Mouse (Mus musculus) limb, embryonic 13.5 days (tissue): ENCODE measurements at regions not wholly inside any gene's neighbourhood (a gene's known extent, or its start where the extent isn't known, plus 50 kb on each side); places are given as distances from the start of the nearest gene placed in this dataset.
"Not testable (repeated sequence)": the region's sequence is repeated elsewhere in the genome, so short reads cannot be mapped to it uniquely, and the experiment has no call there.

Source experiments
- ATAC-seq: fragments of 200-750 bp; cut with Nextera tagmentation; 2 replicates; pipeline ENCODE4 v1.8.0; 2017; ENCODE audit warnings: low read depth, moderate number of reproducible peaks, moderate TSS enrichment; ENCODE audit not compliant: low FRiP score
- H3K27ac ChIP-seq: fragments of 300-500 bp; sonication (generic); 2 replicates; pipeline ENCODE4 v1.5.1; 2015; ENCODE audit warnings: inconsistent platforms, mild to moderate bottlenecking, moderate library complexity
- H3K27me3 ChIP-seq: fragments of 300-500 bp; sonication (generic); 2 replicates; pipeline ENCODE4 v1.6.1; 2015; ENCODE audit warnings: mild to moderate bottlenecking, inconsistent platforms
- H3K36me3 ChIP-seq: fragments of 300-500 bp; sonication (generic); 2 replicates; pipeline ENCODE4 v1.6.1; 2015; ENCODE audit warnings: inconsistent platforms, mild to moderate bottlenecking, moderate library complexity
- H3K4me1 ChIP-seq: fragments of 300-500 bp; sonication (generic); 2 replicates; pipeline ENCODE4 v1.6.1; 2015; ENCODE audit warnings: inconsistent platforms
- H3K4me2 ChIP-seq: fragments of 300-500 bp; sonication (generic); replicated peaks from 2 replicates; pipeline ENCODE4 v1.6.1; 2015; ENCODE audit warnings: inconsistent platforms, mild to moderate bottlenecking, moderate library complexity
- H3K4me3 ChIP-seq: fragments of 300-500 bp; sonication (generic); 2 replicates; pipeline ENCODE4 v1.5.1; 2015; ENCODE audit warnings: moderate library complexity, mild to moderate bottlenecking, inconsistent platforms
- H3K9ac ChIP-seq: fragments of 300-500 bp; sonication (generic); 2 replicates; pipeline ENCODE4 v1.6.1; 2015; ENCODE audit warnings: mild to moderate bottlenecking, inconsistent platforms
- H3K9me3 ChIP-seq: fragments of 300-500 bp; sonication (generic); 2 replicates; pipeline ENCODE4 v1.6.1; 2016; ENCODE audit warnings: inconsistent platforms
- WGBS: fragments of 180-500 bp; shearing (Covaris S2); methylation state at CpG from one replicate; pipeline ENCODE4 v1.1.7; 2015; 5-methylcytosine and 5-hydroxymethylcytosine counted together

DNA sequence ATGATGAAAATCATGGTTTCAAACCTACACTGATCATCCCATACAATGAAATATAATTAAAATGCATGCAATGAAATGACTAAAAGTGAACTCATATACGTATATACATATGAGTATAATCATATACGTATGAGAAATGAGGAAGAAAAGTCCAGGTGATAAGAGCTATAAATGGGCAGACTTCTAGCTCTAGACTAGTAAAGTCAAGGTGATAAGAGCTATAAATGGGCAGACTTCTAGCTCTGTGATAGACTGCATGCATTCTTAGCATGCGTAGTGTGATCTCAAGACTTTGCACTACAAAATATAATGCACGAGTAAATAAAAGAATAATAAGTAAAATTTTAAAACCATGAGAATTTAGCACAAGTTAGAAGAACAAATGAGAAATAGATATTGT lies 606.2 kb upstream of the Gpc5 start:
- H3K27ac ChIP-seq = no peak overlapping the region
- no peak overlapping the region for H3K9ac ChIP-seq
- no peak overlapping the region for H3K4me2 ChIP-seq
- H3K4me1 ChIP-seq = no peaks in the 10 kb centered on the region
- 89% methylated on average over 4 of the region's 4 CpGs for WGBS
- no peak for ATAC-seq
- no peaks in the 10 kb centered on the region for H3K9me3 ChIP-seq
- H3K36me3 ChIP-seq = no peaks in the 10 kb centered on the region
- no peak overlapping the region for H3K4me3 ChIP-seq
- no peaks in the 10 kb centered on the region for H3K27me3 ChIP-seq

DNA sequence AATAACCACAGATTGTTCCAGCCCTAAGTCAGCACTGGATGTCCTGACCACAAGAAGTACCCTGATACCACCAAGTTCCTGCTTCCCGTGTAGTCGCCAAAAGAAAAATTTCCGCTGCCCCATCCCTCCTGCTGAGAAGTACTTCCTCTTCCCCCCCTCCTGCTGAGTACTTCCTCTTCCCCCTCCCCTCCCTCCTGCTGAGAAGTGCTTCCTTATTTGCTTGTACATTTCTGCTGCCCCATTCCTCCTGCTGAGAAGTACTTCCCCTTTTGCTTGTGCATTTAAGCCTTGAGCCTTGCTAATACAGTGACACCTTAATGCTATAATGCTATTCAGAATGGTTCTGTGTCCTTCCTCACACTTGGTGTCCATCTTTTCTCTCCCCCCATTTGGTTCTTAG lies 598.6 kb upstream of the Gpc5 start:
- H3K4me2 ChIP-seq, H3K9me3 ChIP-seq, H3K4me1 ChIP-seq, H3K9ac ChIP-seq, ATAC-seq, H3K4me3 ChIP-seq, H3K27me3 ChIP-seq, H3K36me3 ChIP-seq, H3K27ac ChIP-seq: not testable (repeated sequence)
- 91% methylated on average over 3 of the region's 3 CpGs for WGBS

DNA sequence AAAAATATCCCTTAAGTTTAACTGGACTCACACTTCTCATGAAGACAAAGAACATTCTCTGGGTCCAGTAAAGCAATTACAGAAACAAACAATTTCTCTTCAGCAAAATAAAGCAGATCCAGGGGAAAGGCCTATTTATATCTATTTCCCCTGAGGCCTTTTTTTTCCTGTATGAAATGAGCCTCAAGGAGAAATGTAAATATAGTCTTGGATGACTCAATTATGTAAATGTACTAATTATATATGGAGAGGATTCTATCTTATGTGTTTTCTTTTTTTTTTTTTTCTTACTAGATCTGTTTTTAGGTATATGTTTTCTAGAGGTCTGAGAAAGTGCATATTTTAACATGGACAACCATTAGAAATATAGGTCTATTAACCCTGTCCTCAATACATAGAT lies 587.0 kb upstream of the Gpc5 start:
- Histone ChIP-seq H3K4me1 (no peaks in the 10 kb centered on the region), H3K9ac (no peak overlapping the region), H3K27ac (no peak overlapping the region), H3K9me3 (no peaks in the 10 kb centered on the region), H3K4me2 (no peak overlapping the region), H3K4me3 (no peak overlapping the region), H3K36me3 (no peaks in the 10 kb centered on the region), H3K27me3 (no peaks in the 10 kb centered on the region)
- no peak for ATAC-seq

DNA sequence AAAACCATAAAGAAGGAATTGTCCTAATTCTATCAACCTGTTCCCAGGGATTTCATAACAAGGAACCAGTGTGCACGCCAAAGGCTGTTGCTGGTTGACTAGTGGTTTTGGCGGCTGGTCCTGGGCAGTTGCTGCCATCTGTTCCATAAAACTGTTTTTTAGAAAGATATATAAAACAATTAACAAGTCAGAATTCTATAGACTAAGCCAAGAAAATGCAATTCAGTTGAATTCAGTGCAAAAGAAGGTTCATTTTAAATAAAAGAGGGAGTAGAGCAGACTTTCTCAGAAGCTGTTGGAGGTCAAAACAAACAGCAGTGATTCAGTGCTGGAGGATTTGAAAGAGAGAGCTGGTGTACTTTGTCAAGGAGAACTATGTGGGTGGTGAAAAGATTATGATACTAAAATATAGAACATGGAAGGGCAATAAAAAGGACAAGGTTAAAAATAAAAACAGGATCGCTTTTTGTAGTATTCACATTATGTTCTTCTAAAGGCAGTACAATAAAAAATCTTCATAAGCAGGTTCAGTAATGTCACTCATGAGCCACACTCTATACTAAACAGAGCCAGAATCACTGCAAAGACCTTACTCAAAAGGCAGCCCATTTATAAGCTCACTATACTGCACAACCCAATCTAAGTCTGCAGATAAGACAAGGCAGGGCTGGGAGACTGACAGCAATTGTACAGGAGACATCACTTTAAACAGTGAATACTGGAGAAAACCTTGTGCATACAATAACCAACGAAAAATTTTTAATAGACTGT lies 543.9 kb upstream of the Gpc5 start:
- 67% methylated on average over 4 of the region's 4 CpGs for WGBS
- H3K27ac ChIP-seq = no peak overlapping the region
- ATAC-seq = no peak
- H3K27me3 ChIP-seq = no peaks in the 10 kb centered on the region
- no peaks in the 10 kb centered on the region for H3K36me3 ChIP-seq
- no peak overlapping the region for H3K4me2 ChIP-seq
- H3K9ac ChIP-seq = no peak overlapping the region
- no peaks in the 10 kb centered on the region for H3K4me1 ChIP-seq
- H3K4me3 ChIP-seq = no peak overlapping the region
- H3K9me3 ChIP-seq = no peaks in the 10 kb centered on the region

DNA sequence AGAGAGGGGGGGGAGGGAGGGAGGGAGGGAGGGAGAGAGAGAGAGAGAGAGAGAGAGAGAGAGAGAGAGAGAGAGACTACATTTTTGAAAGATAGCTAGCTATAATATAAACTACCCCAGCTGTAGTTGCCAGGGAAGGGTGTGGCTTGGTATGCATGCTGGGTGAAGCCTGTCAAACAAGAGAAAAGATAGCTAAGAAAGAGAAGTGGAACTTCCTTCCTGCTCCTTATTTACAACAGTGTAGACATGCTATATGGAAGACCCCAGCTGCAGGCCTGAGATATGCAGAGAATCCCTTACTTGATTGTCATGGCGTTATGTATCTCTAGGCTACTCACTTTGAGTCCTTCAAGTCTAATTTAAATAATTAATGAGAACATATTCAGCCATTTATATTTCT lies 542.9 kb upstream of the Gpc5 start:
- Histone ChIP-seq H3K4me1 (no peaks in the 10 kb centered on the region), H3K36me3 (no peaks in the 10 kb centered on the region), H3K9ac (no peak overlapping the region), H3K9me3 (no peaks in the 10 kb centered on the region), H3K27ac (no peak overlapping the region), H3K4me3 (no peak overlapping the region), H3K4me2 (no peak overlapping the region), H3K27me3 (no peaks in the 10 kb centered on the region)
- ATAC-seq = no peak
- 96% methylated on average over 1 of the region's 1 CpGs for WGBS

DNA sequence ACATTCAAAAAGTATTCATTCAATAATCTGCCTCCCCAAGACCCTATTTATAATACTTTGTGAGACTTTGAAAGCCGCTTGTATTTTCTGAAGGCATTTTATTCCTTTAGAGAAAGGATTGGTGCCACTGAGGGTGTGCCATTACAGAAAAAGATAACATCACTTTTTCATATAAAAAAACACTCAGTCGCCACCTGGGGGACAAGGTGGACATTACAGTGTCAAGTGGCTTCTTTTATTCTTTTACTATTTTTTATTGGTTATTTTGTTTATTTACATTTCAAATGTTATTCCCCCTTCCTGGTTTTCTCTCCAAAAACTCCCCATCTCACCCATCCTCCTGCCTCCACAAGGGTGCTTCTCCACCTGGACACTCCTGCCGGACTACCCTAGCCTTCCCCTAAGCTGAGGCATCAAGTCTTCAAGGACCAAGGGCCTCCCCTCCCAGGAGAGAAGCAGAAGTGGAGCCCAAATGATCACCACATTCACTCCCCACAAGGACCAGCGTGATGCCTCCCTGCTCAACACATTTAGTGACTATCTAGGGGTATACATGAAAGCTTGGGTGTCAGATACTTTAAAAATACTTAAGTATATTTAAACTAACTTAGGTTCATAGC lies 525.5 kb upstream of the Gpc5 start:
- no peak for ATAC-seq
- Histone ChIP-seq H3K4me2 (no peak overlapping the region), H3K4me3 (no peak overlapping the region), H3K36me3 (no peaks in the 10 kb centered on the region), H3K9me3 (no peaks in the 10 kb centered on the region), H3K4me1 (no peaks in the 10 kb centered on the region), H3K9ac (no peak overlapping the region), H3K27me3 (no peaks in the 10 kb centered on the region), H3K27ac (no peak overlapping the region)
- WGBS = 52% methylated on average over 4 of the region's 4 CpGs

DNA sequence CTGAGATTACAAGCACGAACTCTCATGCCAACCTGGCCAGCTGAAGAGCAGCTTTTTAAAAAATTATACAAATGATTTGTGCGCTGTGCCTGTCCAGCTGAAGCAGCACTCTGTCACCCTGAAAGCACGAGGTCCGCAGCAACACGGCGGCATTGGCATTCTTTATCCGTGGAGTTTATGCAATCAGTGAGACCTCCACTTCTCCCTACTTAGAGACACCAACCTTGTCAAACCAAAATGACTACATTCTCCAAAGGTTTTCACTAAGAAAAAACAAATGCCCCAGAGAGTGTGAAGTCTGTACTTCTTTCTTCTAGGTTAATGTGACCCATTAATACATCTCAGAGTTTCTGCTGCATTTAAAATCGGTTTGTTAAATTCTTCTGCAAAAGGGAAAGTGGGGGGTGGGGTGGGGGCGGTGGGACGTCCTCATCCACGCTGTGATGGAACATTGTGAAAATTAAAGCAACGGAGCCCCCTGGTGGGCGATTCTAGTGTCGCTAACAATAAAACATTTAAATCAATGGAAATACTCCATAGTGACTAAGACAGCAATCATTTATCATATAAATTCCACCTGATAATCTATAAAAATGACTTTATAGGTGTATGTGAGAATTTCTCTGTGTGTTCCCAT lies 524.2 kb upstream of the Gpc5 start:
- no peak overlapping the region for H3K27ac ChIP-seq
- no peaks in the 10 kb centered on the region for H3K36me3 ChIP-seq
- H3K4me1 ChIP-seq = no peaks in the 10 kb centered on the region
- 0 out of 2 replicates have a peak overlapping the region, but pooled peaks have one; percentile 15 for H3K4me3 ChIP-seq
- H3K9me3 ChIP-seq = no peaks in the 10 kb centered on the region
- H3K9ac ChIP-seq = no peak overlapping the region
- H3K4me2 ChIP-seq = peak overlapping the region; percentile 51
- no peak for ATAC-seq
- WGBS = 23% methylated on average over 14 of the region's 14 CpGs
- H3K27me3 ChIP-seq = no peaks in the 10 kb centered on the region

DNA sequence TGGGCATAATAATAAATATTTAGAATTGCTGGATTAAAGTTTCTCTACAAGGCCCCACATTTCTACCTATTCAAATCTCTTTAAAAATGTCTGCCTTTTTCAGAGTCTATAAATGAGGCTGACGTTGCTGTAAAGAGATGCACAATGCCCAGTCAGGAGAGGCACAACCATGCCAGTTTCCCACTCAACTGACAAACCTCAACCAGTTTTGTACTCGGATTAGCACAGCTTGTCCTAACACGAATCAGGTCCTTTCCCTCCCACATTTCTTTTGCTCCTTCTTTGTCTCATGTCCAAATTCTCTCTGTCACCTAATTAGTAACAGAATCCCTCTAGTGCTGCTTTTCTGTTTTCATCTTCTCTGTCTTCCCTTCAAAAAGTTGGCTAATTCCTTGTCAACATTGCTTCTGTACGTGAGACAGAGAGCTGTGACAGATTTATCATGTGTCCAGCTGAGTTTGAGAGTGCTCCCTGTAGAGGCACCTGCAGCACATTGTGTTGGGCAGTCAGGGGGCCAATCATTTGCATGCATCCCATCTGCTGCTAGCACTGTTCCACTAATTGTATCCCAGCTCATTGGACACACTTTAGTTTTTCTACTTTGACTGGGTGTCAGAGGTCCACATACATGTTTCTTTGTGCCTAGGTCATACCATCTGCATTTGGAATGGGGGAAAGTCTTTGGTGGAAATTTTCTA lies 504.5 kb upstream of the Gpc5 start:
- no peak overlapping the region for H3K9ac ChIP-seq
- H3K27me3 ChIP-seq = no peaks in the 10 kb centered on the region
- ATAC-seq = no peak
- H3K9me3 ChIP-seq = no peaks in the 10 kb centered on the region
- WGBS = 22% methylated on average over 4 of the region's 4 CpGs
- H3K4me1 ChIP-seq = no peaks in the 10 kb centered on the region
- H3K36me3 ChIP-seq = no peaks in the 10 kb centered on the region
- H3K4me3 ChIP-seq = no peak overlapping the region
- no peak overlapping the region for H3K4me2 ChIP-seq
- H3K27ac ChIP-seq = no peak overlapping the region

DNA sequence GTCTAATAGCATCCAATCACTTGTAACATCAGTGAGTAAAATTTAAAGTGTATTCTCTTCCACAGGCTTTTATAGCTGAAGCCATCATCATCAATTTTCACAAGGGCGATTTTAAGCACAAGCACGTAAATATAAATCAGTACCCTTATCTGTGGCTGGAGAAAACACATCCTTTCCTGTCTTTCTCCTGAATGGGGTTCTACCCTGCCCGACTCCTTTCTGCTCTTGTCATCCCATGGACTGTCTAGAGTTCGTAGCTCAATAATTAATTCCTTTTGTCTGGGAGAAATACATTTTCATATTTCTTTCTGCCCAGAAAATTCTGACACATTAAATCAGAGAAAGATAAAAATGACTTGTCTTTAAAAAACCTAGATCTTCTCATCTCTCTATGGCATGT lies 482.7 kb upstream of the Gpc5 start:
- no peak for ATAC-seq
- H3K27ac ChIP-seq = no peak overlapping the region
- H3K4me3 ChIP-seq = no peak overlapping the region
- H3K36me3 ChIP-seq = no peaks in the 10 kb centered on the region
- no peaks in the 10 kb centered on the region for H3K4me1 ChIP-seq
- 72% methylated on average over 4 of the region's 4 CpGs for WGBS
- no peak overlapping the region for H3K9ac ChIP-seq
- H3K9me3 ChIP-seq = no peaks in the 10 kb centered on the region
- no peaks in the 10 kb centered on the region for H3K27me3 ChIP-seq
- no peak overlapping the region for H3K4me2 ChIP-seq

DNA sequence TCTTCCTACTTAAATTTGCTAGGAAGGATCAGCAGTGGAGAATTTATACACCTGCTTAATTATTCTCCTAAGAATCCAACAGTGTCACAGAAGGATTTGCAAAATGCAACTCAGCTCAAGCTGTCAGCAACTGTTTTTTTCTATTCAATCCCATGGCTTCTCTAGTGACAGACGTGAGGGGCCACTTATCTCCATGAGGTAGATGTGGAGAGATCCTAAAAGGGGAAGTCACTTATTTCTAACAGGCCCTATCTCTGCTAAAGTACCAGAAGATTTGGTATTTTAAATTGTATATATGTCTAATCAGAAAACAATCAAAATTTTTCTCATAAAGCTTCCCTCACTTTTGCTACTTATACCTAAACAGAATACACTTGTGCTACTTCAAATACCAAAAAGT lies 479.6 kb upstream of the Gpc5 start:
- Histone ChIP-seq H3K27me3 (no peaks in the 10 kb centered on the region), H3K36me3 (no peaks in the 10 kb centered on the region), H3K9ac (no peak overlapping the region), H3K4me3 (no peak overlapping the region), H3K27ac (no peak overlapping the region), H3K4me1 (no peaks in the 10 kb centered on the region), H3K9me3 (no peaks in the 10 kb centered on the region), H3K4me2 (no peak overlapping the region)
- 60% methylated on average over 1 of the region's 1 CpGs for WGBS
- no peak for ATAC-seq

DNA sequence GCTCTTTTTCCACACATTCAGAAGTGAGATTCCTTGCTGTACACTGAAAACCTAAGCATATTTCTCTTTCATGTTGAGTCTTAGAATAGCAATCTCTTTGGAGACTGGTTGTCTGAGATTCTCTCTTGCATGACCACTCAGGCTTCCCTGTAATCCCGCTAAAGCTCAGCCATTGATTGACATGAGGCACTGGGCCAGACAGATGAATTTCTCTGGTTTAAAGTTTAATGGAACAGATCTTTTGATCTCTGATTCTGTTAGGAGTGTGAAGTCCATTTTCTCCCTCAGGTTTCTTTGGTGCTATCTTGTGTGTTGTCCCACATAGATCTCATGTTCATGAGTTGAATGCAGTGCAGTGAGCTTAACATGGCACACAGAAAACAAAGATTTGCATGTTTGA lies 435.4 kb upstream of the Gpc5 start:
- ATAC-seq = no peak
- 88% methylated on average over 1 of the region's 1 CpGs for WGBS
- Histone ChIP-seq H3K4me1 (no peaks in the 10 kb centered on the region), H3K36me3 (no peaks in the 10 kb centered on the region), H3K27ac (no peak overlapping the region), H3K9me3 (no peaks in the 10 kb centered on the region), H3K4me3 (no peak overlapping the region), H3K27me3 (no peaks in the 10 kb centered on the region), H3K9ac (no peak overlapping the region), H3K4me2 (no peak overlapping the region)

DNA sequence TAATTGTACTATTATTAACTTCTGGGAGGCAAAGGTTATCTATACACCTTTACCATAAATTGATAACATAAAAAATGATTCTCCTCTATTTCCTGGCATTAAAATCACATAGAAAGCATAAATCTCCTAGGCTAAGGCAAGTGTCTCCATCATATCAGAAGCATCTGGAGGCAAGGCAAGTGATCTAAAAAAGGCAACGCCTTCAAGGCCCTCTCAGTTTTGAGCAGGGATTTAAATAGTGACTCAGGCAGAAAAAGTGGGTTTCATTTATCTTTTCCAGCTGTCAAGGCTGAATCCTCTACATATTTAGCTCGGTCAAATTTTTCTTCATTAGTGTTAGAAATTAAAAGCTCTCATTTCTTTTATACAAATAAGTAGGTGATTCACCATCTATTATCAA lies 430.0 kb upstream of the Gpc5 start:
- no peak for ATAC-seq
- H3K27me3 ChIP-seq = no peaks in the 10 kb centered on the region
- WGBS = 68% methylated on average over 2 of the region's 2 CpGs
- H3K4me2 ChIP-seq = no peak overlapping the region
- H3K36me3 ChIP-seq = no peaks in the 10 kb centered on the region
- no peak overlapping the region for H3K27ac ChIP-seq
- no peak overlapping the region for H3K4me3 ChIP-seq
- H3K9me3 ChIP-seq = no peaks in the 10 kb centered on the region
- no peak overlapping the region for H3K9ac ChIP-seq
- no peaks in the 10 kb centered on the region for H3K4me1 ChIP-seq
